Mouse (Mus musculus) intestine, embryonic 15.5 days (tissue): Measurements from ENCODE around the gene Mfap3l. TPM values are rescaled to one million over a fixed set of nuclear protein-coding genes. Genes with fewer than 3 reads are reported as not detected.
A peak's percentile ranks its signal among the peaks of the same experiment; 100 is the strongest.
"Not testable (repeated sequence)": the region's sequence is repeated elsewhere in the genome, so short reads cannot be mapped to it uniquely, and the experiment has no call there.

ENCODE experiments used
- ATAC-seq: fragments of 200-750 bp; cut with Nextera tagmentation; 2 replicates; pipeline ENCODE4 v1.8.0; 2017; ENCODE audit warnings: moderate TSS enrichment, moderate library complexity
- H3K27ac ChIP-seq: fragments of 300-500 bp; sonication (generic); 2 replicates; pipeline ENCODE4 v1.5.1; 2015; ENCODE audit warnings: mild to moderate bottlenecking, inconsistent platforms
- H3K27me3 ChIP-seq: fragments of 300-500 bp; sonication (generic); replicated peaks from 2 replicates; pipeline ENCODE4 v1.6.1; 2015; ENCODE audit warnings: inconsistent platforms
- H3K36me3 ChIP-seq: fragments of 300-500 bp; sonication (generic); 2 replicates; pipeline ENCODE4 v1.6.1; 2015; ENCODE audit warnings: inconsistent platforms
- H3K4me1 ChIP-seq: fragments of 300-500 bp; sonication (generic); replicated peaks from 2 replicates; pipeline ENCODE4 v1.6.1; 2015; ENCODE audit warnings: inconsistent platforms
- H3K4me2 ChIP-seq: fragments of 300-500 bp; sonication (generic); replicated peaks from 2 replicates; pipeline ENCODE4 v1.6.1; 2015; ENCODE audit warnings: mild to moderate bottlenecking, inconsistent platforms
- H3K4me3 ChIP-seq: fragments of 300-500 bp; sonication (generic); replicated peaks from 2 replicates; pipeline ENCODE4 v1.5.1; 2015; ENCODE audit warnings: inconsistent platforms
- H3K9ac ChIP-seq: fragments of 300-500 bp; sonication (generic); 2 replicates; pipeline ENCODE4 v1.6.1; 2015; ENCODE audit warnings: inconsistent platforms
- H3K9me3 ChIP-seq: fragments of 300-500 bp; sonication (generic); 2 replicates; pipeline ENCODE4 v1.6.1; 2016; ENCODE audit warnings: inconsistent platforms
- WGBS: fragments of 180-500 bp; shearing (Covaris S2); methylation state at CpG from one replicate; pipeline ENCODE4 v1.1.7; 2015; 5-methylcytosine and 5-hydroxymethylcytosine counted together
- polyA plus RNA-seq: library from polyadenylated mRNA; unstranded; fragments of >200 nt; fragmentation: Nextera tagmentation; extraction: Ambion mirVana; gene quantifications from 2 replicates; pipeline ENCODE4 v1.2.1, GENCODE M21; 2015

The Mfap3l gene
- 1.1 and 1.2 TPM in 2 replicates for polyA plus RNA-seq

DNA sequence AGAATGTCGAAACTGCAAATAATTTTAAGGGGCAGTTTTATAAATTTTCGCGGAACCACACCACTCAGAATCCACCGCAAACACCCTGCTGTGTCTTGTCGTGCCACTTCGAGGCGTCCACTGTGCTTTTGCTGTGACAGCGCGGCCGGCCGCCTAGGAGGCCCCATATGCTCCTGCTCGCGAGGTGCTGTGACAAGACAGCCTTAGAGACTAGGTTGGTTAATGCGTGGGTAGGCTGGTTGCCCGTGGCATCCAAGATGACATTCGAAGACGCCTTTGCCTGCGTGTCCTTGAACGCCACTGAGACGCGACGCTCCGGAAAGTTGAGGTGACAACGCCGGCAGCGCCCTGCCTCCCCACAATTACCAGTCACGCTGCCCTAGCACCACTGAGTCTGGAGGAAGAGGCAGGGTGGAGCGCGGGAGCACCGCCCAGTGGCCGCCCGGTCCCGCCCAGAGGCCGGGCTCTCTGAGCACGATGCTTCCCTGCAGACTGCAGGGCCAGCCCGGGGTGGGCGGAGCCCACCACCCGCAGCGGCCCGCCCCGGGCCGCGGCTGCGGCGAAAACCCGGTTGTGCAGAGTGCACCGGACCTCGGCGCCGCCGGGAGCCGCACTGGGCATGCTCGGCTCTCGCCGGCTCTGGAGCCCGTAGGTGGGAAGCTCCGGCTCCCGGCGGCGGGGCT lies at the start of gene Mfap3l:
Mfap3l (plus strand) TSS at position 578 of the 683 bp plus-strand sequence.
- H3K36me3 ChIP-seq, result no peaks in the 10 kb centered on the region
- H3K9ac ChIP-seq, result peak within 1 kb of the TSS; percentile 64
- H3K4me2 ChIP-seq, result peak within 1 kb of the TSS; percentile 98
- H3K9me3 ChIP-seq, result no peaks in the 10 kb centered on the region
- H3K4me3 ChIP-seq, result peak within 1 kb of the TSS; percentile 64
- no peak within 1 kb of the TSS for H3K27ac ChIP-seq
- H3K4me1 ChIP-seq, result peaks cover 8% of the 10 kb centered on the region; the same call in 1 of the 2 replicates
- no peaks in the 10 kb centered on the region; the same call in 1 of the 2 replicates for H3K27me3 ChIP-seq
- peak; percentile 99 for ATAC-seq
- WGBS, result under 1% methylated on average over 60 of the region's 60 CpGs

DNA sequence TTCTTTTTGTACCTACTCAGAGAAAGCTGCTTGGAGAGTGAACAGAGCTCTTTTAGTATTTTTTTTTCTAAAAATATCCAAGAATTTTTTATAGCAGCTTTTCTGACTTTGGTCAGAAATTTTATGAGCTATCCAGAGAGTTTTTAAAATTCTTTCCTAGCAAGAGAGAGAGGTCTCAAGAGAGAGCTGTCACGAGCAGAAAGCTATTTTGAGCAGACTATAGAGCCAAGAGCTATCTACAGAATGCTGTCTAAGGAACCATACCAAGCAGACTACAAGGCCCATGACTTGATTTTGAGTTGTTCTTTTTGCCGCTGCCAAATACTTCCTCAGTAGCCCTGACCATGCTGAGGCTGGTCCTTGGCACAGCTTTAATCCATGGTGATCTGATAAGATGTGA lies 49.3 kb upstream of the Mfap3l start:
- no peak overlapping the region for H3K9ac ChIP-seq
- H3K27me3 ChIP-seq, result no peaks in the 10 kb centered on the region
- ATAC-seq, result no peak
- H3K4me1 ChIP-seq, result no peaks in the 10 kb centered on the region
- H3K36me3 ChIP-seq, result no peaks in the 10 kb centered on the region
- no peak overlapping the region for H3K4me2 ChIP-seq
- H3K4me3 ChIP-seq, result no peak overlapping the region
- H3K9me3 ChIP-seq, result no peaks in the 10 kb centered on the region
- no peak overlapping the region for H3K27ac ChIP-seq
- 69% methylated on average over 2 of the region's 2 CpGs for WGBS

DNA sequence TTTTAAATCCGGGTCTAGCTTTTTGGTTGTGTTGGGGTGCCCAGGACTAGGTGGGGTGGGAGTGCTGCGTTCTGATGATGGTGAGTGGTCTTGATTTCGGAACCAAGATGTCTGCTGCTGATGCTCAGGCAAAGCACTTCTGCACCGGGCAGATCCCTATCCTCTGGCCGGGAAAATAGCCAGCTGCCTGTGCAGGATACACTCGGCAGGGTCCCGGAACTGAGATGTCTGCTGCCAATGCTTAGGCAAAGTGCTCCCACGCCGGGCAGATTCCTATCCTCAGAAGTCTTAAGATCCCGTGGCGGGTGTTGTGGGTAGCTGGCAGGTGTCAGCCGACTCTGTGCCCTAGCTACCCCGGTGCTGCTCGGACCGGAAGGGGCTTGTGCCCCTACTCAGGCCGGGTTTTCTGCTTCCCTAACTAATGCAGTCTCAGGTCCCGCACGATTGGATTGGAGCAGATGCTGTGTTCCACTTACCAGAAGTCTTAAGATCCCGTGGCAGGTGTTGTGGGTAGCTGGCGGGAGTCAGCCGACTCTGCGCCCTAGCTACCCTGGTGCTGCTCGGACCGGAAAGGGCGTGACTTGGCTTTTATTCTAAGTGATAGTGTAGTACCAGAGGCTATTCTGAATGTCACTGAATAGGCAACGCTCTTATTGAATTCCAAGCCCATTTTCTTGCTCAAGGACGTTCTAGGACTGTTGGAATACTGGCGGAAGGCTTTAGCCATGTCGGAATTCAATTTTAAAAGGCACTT lies 41.1 kb upstream of the Mfap3l start:
- not testable (repeated sequence) for H3K9me3 ChIP-seq, H3K27ac ChIP-seq, H3K36me3 ChIP-seq, H3K4me2 ChIP-seq, H3K27me3 ChIP-seq, ATAC-seq, H3K4me1 ChIP-seq, H3K4me3 ChIP-seq, H3K9ac ChIP-seq
- 87% methylated on average over 29 of the region's 29 CpGs for WGBS

DNA sequence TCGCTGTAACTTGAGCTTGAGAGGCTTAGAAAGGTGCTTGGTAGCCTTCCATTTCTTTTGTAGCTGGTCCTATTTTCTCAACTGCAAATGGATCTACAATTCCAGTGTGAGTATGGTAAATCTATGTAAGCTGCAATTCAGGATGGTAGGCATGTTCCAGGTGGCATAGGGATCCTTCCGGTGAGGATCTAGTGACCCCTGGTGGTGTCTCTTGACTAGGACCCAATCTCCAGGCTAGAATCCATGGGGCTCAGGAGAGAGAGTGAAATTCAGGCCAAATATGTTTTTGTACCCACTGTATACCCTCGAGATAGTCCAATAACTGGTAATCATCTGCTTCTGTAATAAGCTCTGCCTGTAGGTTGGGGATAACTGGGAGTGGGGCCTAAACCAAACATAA lies 37.9 kb upstream of the Mfap3l start:
- H3K4me3 ChIP-seq, result no peak overlapping the region
- no peak for ATAC-seq
- H3K4me1 ChIP-seq, result no peaks in the 10 kb centered on the region
- H3K36me3 ChIP-seq, result no peaks in the 10 kb centered on the region
- no peak overlapping the region for H3K27ac ChIP-seq
- no peak overlapping the region for H3K4me2 ChIP-seq
- no peaks in the 10 kb centered on the region for H3K9me3 ChIP-seq
- no peaks in the 10 kb centered on the region for H3K27me3 ChIP-seq
- no peak overlapping the region for H3K9ac ChIP-seq
- 73% methylated on average over 3 of the region's 3 CpGs for WGBS

DNA sequence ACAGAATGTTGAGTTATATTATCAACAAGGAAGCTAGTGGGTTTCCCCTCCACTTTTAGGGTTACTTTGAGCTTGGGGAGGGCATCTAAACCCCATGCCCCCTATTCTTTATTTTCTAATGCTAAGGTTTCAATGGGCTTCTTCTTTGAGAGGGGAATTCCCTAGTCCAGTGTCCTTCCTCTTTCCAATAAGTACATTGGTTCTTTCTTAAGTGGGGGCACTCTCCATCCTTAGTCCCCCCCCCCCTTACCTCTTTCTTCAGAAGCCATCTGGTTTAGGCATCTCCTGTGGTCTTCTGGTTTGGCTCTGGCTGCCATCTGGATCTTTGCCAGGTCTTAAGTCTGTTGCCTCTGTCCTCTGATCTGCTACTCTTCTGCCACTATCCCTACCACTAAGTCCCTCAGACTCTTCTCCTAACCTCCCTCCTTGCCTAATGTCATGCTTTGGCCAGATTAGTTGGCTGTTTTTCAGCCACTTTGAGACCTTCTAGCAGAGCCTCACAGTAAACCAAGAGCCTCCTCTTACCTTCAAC lies 21.0 kb upstream of the Mfap3l start:
- no peak overlapping the region for H3K4me2 ChIP-seq
- H3K27me3 ChIP-seq, result no peaks in the 10 kb centered on the region
- ATAC-seq, result no peak
- no peaks in the 10 kb centered on the region for H3K36me3 ChIP-seq
- H3K9ac ChIP-seq, result no peak overlapping the region
- H3K4me3 ChIP-seq, result no peak overlapping the region
- no peaks in the 10 kb centered on the region for H3K9me3 ChIP-seq
- H3K4me1 ChIP-seq, result no peaks in the 10 kb centered on the region
- H3K27ac ChIP-seq, result no peak overlapping the region

DNA sequence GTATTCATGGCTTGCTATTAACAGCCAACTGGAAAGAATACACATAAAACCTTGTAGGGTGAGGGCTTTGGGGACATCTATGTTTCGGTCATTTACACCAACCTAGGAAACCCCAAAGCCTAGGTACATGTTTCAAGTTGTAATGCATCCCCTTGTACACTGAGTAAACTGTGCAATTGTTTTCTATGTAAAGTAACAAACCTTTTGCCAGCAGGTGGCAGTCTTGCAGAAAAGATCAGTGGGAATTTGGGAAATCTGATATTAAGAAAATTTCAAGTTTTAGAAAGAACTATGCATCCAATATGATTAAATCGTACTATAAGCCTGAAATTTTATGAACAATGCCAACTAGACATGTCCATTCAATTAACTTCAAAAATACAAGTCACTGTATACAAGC lies 15.7 kb upstream of the Mfap3l start:
- Histone ChIP-seq H3K4me3 (no peak overlapping the region), H3K27me3 (no peaks in the 10 kb centered on the region), H3K4me2 (no peak overlapping the region), H3K9me3 (no peaks in the 10 kb centered on the region), H3K9ac (no peak overlapping the region), H3K36me3 (no peaks in the 10 kb centered on the region), H3K4me1 (no peaks in the 10 kb centered on the region), H3K27ac (no peak overlapping the region)
- ATAC-seq, result no peak
- 38% methylated on average over 2 of the region's 2 CpGs for WGBS

DNA sequence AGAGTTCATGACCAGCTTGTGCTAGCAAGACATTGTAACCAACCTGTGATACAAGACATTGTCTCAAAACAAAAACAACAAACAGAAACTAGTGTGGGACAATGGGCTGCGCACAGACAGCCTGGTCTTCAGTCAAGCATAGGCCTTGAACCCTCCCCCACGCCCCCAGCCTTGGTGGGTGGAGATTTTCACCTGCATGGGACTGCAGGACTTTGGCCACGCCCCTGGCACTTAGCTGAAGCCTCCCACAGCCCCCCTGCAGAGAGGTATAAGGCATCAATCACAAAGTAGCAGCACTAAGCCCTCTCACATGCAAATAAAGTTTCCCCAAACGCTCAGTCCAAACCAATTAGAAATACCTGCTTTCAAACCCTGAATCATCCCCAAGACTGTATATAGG lies 11.1 kb upstream of the Mfap3l start:
- no peak for ATAC-seq
- Histone ChIP-seq H3K4me1 (no peaks in the 10 kb centered on the region), H3K36me3 (no peaks in the 10 kb centered on the region), H3K27ac (no peak overlapping the region), H3K9me3 (no peaks in the 10 kb centered on the region), H3K4me3 (no peak overlapping the region), H3K9ac (no peak overlapping the region), H3K27me3 (no peaks in the 10 kb centered on the region), H3K4me2 (no peak overlapping the region)
- WGBS, result 66% methylated on average over 4 of the region's 4 CpGs

DNA sequence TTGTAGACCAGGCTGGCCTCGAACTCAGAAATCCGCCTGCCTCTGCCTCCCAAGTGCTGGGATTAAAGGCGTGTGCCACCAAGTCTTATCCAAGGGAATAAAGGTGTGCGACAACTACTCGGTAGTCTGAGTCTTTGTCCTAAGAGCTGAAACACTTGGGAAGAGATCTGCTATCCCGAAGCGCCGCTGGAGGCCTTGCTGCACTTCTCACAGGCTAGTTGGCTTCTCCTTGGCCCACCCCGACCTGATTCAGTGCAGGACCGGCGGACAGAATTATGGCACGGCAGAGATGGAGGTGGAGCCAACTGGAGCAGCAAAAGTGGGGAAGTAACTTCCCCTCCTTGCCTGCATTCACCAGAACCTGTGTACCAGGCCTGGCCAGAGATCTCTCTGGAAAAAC lies 10.6 kb upstream of the Mfap3l start:
- H3K9me3 ChIP-seq, result no peaks in the 10 kb centered on the region
- H3K27me3 ChIP-seq, result no peaks in the 10 kb centered on the region
- no peak overlapping the region for H3K27ac ChIP-seq
- no peak overlapping the region for H3K9ac ChIP-seq
- H3K4me1 ChIP-seq, result no peaks in the 10 kb centered on the region
- ATAC-seq, result no peak
- no peaks in the 10 kb centered on the region for H3K36me3 ChIP-seq
- WGBS, result 88% methylated on average over 12 of the region's 12 CpGs
- H3K4me3 ChIP-seq, result no peak overlapping the region
- no peak overlapping the region for H3K4me2 ChIP-seq

DNA sequence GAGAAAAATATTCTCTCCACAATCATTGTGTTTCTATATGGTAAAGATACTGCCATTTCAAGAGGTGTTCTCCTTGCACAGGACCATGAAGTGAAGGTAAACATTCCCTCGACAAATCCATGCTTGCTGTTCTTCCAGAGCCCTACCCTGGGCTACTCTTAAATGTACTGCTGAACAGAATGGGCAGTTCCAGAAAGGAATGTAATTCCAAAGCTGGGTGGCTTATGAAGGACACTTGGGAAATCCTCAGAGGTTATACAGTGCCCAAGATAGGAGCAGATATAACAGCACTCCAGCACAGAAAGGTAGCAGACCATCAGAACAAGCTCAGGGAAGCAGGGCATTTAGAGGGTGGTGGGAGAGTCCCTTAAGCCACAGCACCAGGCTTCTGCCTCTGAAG lies 9.2 kb upstream of the Mfap3l start:
- Histone ChIP-seq H3K4me3 (no peak overlapping the region), H3K4me1 (no peaks in the 10 kb centered on the region), H3K27ac (no peak overlapping the region), H3K36me3 (no peaks in the 10 kb centered on the region), H3K4me2 (no peak overlapping the region), H3K9ac (no peak overlapping the region), H3K27me3 (no peaks in the 10 kb centered on the region), H3K9me3 (no peaks in the 10 kb centered on the region)
- no peak for ATAC-seq
- 55% methylated on average over 1 of the region's 1 CpGs for WGBS

DNA sequence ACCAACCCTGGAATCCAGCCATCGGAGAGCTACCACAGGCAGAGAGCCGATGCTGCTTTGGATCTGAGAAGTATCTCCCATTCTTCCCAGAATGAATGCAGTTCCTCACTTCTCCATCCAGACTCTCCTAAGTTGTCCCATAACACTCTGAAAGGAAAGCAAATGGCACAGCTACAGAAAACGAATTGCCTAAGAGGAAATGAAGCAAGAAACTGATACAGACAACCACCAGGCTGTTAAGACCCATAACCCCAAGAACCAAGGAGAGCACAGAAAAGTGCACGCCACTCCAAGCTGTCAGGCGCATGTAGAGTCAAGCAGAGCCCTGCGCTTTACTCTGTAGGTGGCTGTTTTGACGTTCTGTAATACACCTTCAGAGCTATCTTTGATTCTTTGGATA lies 7.9 kb upstream of the Mfap3l start:
- WGBS, result 83% methylated on average over 7 of the region's 7 CpGs
- no peak overlapping the region for H3K9ac ChIP-seq
- no peaks in the 10 kb centered on the region for H3K36me3 ChIP-seq
- H3K9me3 ChIP-seq, result no peaks in the 10 kb centered on the region
- no peak for ATAC-seq
- no peak overlapping the region for H3K27ac ChIP-seq
- no peaks in the 10 kb centered on the region for H3K4me1 ChIP-seq
- H3K27me3 ChIP-seq, result no peaks in the 10 kb centered on the region
- no peak overlapping the region for H3K4me2 ChIP-seq
- no peak overlapping the region for H3K4me3 ChIP-seq

DNA sequence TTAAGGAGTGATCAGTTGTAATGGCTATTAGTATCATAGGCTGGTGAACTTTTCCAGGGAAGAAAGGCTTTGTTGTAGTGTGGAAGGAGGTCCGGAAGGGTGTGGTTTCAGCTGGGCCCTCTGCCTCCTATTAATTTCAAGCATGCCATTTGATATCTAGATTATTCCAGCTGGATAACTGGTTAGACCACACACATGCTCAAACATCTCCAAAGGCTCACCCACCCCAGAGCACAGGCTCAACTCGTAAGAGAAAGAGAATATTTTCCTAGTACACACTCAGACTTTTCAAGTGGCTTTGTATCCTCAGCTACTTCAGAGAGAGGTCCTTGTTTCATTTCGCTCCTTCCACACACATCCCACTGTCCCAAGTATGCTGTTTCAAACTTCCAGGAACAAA lies 4.7 kb upstream of the Mfap3l start:
- ATAC-seq, result no peak
- no peaks in the 10 kb centered on the region for H3K36me3 ChIP-seq
- H3K4me1 ChIP-seq, result 0 out of 2 replicates have a peak, but pooled peaks cover 5% of the 10 kb centered on the region
- no peak overlapping the region for H3K4me2 ChIP-seq
- no peak overlapping the region for H3K9ac ChIP-seq
- no peak overlapping the region for H3K27ac ChIP-seq
- whole genome bisulfite sequencing, result 81% methylated on average over 3 of the region's 3 CpGs
- H3K9me3 ChIP-seq, result no peaks in the 10 kb centered on the region
- H3K4me3 ChIP-seq, result no peak overlapping the region
- H3K27me3 ChIP-seq, result no peaks in the 10 kb centered on the region; the same call in 1 of the 2 replicates

DNA sequence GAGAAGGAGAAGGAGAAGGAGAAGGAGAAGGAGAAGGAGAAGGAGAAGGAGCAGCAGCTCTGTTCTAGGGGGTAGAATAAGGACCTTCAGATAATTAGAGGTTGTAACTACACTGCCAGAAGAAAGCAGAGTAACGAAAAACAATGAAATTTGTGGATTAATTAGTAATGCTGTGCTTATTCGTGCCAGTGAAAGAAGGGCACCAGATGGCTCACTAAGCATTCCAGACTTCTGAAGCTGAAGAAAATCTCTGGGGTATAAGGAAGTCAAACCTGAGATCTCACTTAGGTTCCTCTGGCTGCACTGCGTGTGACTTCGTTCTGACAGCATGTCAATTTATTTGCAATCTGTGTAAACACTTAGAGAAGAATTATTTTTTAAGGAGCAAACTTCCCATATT lies 3.6 kb upstream of the Mfap3l start:
- ATAC-seq, result no peak
- 70% methylated on average over 4 of the region's 4 CpGs for WGBS
- peaks cover 8% of the 10 kb centered on the region; the same call in 1 of the 2 replicates for H3K4me1 ChIP-seq
- H3K4me2 ChIP-seq, result no peak overlapping the region
- H3K27ac ChIP-seq, result no peak overlapping the region
- H3K36me3 ChIP-seq, result no peaks in the 10 kb centered on the region
- H3K9me3 ChIP-seq, result no peaks in the 10 kb centered on the region
- no peak overlapping the region for H3K9ac ChIP-seq
- H3K4me3 ChIP-seq, result no peak overlapping the region
- H3K27me3 ChIP-seq, result no peaks in the 10 kb centered on the region; the same call in 1 of the 2 replicates
